Comparison of ENCODE assay signal across 21 mouse cellular contexts in genomic region chr7:111589506-111590125, GRCm38 (mm10).
DNase-seq lines count a peak whose midpoint lies in the region; ATAC-seq and TF ChIP-seq lines count a peak whose summit lies in the region.
"Had no signal": no experiment of that assay in that cellular context is flagged by ENCODE, and none has a peak within 500 bp of the region (broad histone marks: within the 10 kb centered on the region; RNA-seq: fewer than 3 reads in every experiment).

No protein-coding gene starts in this region.

- no peaks in the 10 kb centered on the region for H3K4me1 ChIP-seq in liver, embryonic 14.5 days (replicated peaks; ENCODE audit: control insufficient read depth in 2 of 2, insufficient read depth in 2 of 2, low read length in 1 of 2)
- H3K4me1 ChIP-seq in liver, embryonic 11.5 days (replicated peaks; ENCODE audit: control insufficient read depth, insufficient read depth, low read length): no peaks in the 10 kb centered on the region
- H3K4me1 ChIP-seq: embryonic facial prominence, embryonic 15.5 days; liver, embryonic 12.5 days; megakaryocyte, embryonic 14.5 days had no signal

- H3K9ac ChIP-seq in liver, embryonic 14.5 days (replicated peaks): no peak overlapping the region
- H3K9ac ChIP-seq in liver, embryonic 11.5 days (ENCODE audit: low read depth, low read length): no peak overlapping the region
- H3K9ac ChIP-seq: embryonic facial prominence, embryonic 15.5 days; heart, embryonic 12.5 days; hindbrain, embryonic 13.5 days; liver, embryonic 12.5 days; neural tube, embryonic 15.5 days had no signal

- no peak overlapping the region for H3K4me3 ChIP-seq in gastrocnemius, adult 2 months
- no peak overlapping the region for H3K4me3 ChIP-seq in liver, embryonic 14.5 days (ENCODE audit: insufficient read depth in 1 of 2, low read depth in 2 of 2, low read length in 2 of 2)
- H3K4me3 ChIP-seq in liver, embryonic 11.5 days (ENCODE audit: low read depth, low read length): no peak overlapping the region
- H3K4me3 ChIP-seq: embryonic facial prominence, embryonic 15.5 days; heart, embryonic 12.5 days; hindbrain, embryonic 13.5 days; liver, embryonic 12.5 days; megakaryocyte, embryonic 14.5 days; neural tube, embryonic 15.5 days had no signal

- ATAC-seq in liver, embryonic 14.5 days (ENCODE audit: insufficient read depth): no peak
- ATAC-seq in liver, embryonic 11.5 days (replicated peaks; ENCODE audit: low FRiP score): no peak
- ATAC-seq: forebrain, embryonic 16.5 days; liver, embryonic 12.5 days; Patski had no signal

- H3K9me3 ChIP-seq in liver, embryonic 14.5 days (ENCODE audit: control insufficient read depth, low read length): no peaks in the 10 kb centered on the region
- no peaks in the 10 kb centered on the region for H3K9me3 ChIP-seq in liver, embryonic 11.5 days (ENCODE audit: control insufficient read depth, low read length)
- H3K9me3 ChIP-seq: embryonic facial prominence, embryonic 15.5 days; heart, embryonic 12.5 days; hindbrain, embryonic 13.5 days; liver, embryonic 12.5 days; megakaryocyte, embryonic 14.5 days; neural tube, embryonic 15.5 days had no signal

- no peak for DNase-seq in gastrocnemius, adult 2 months
- DNase-seq in gastrocnemius, postnatal 36 days: no peak
- no peak for DNase-seq in liver, embryonic 14.5 days (ENCODE audit: low read depth in 3 of 3, low spot score in 3 of 3)
- DNase-seq in liver, embryonic 11.5 days (ENCODE audit: low spot score): no peak
- DNase-seq in urinary bladder, postnatal 14 days (ENCODE audit: low spot score): peak; percentile 10
- no peak for DNase-seq in urinary bladder, postnatal 10 days (ENCODE audit: low spot score)
- DNase-seq in MN1 (ENCODE audit: low spot score): no peak
- DNase-seq: adrenal gland, adult 8-10 months; heart, postnatal 14 days; kidney, adult 11 months; kidney, postnatal 25 days; midbrain, embryonic 14.5 days; thymus, postnatal 14 days had no signal

- peak; percentile 13; the same call in 1 of the 2 replicates for TF ChIP-seq CTCF in gastrocnemius, adult 2 months (IDR thresholded peaks at IDR 0.05)
- peak; percentile 17; the same call in 1 of the 2 replicates for TF ChIP-seq CTCF in liver, embryonic 14.5 days (IDR thresholded peaks at IDR 0.05; ENCODE audit: low read depth)

- intact Hi-C loops in gastrocnemius, adult 2 months (cut with DNase I): no loop called here
- intact Hi-C loops in gastrocnemius, postnatal 36 days (cut with DNase I): no loop called here

- no peaks in the 10 kb centered on the region for H3K36me3 ChIP-seq in liver, embryonic 14.5 days (replicated peaks; ENCODE audit: control insufficient read depth, insufficient read depth, low read depth)
- no peaks in the 10 kb centered on the region for H3K36me3 ChIP-seq in liver, embryonic 11.5 days (ENCODE audit: control insufficient read depth, insufficient read depth, low read length)
- H3K36me3 ChIP-seq: embryonic facial prominence, embryonic 15.5 days; heart, embryonic 12.5 days; hindbrain, embryonic 13.5 days; liver, embryonic 12.5 days; neural tube, embryonic 15.5 days had no signal

- H3K27me3 ChIP-seq in liver, embryonic 14.5 days (ENCODE audit: control insufficient read depth, insufficient read depth, low read length): no peaks in the 10 kb centered on the region
- H3K27me3 ChIP-seq in liver, embryonic 11.5 days (replicated peaks; ENCODE audit: control insufficient read depth, insufficient read depth, low read length): 0 out of 2 replicates have a peak, but pooled peaks cover under 1% of the 10 kb centered on the region
- H3K27me3 ChIP-seq: embryonic facial prominence, embryonic 15.5 days; heart, embryonic 12.5 days; hindbrain, embryonic 13.5 days; liver, embryonic 12.5 days; neural tube, embryonic 15.5 days; Patski had no signal

- TF ChIP-seq EP300 in liver, embryonic 14.5 days (IDR thresholded peaks at IDR 0.05; ENCODE audit: low read depth): no peak

- no peak overlapping the region for H3K27ac ChIP-seq in gastrocnemius, adult 2 months
- no peak overlapping the region for H3K27ac ChIP-seq in liver, embryonic 14.5 days
- no peak overlapping the region for H3K27ac ChIP-seq in liver, embryonic 11.5 days (ENCODE audit: low read depth, low read length)
- H3K27ac ChIP-seq: embryonic facial prominence, embryonic 15.5 days; hindbrain, embryonic 13.5 days; liver, embryonic 12.5 days; neural tube, embryonic 15.5 days had no signal

- WGBS in liver, embryonic 14.5 days (ENCODE audit: insufficient replicate concordance): 42% methylated on average over 5 of the region's 5 CpGs
- WGBS in liver, embryonic 11.5 days: 69% methylated on average over 5 of the region's 5 CpGs

- no peak overlapping the region for H3K4me2 ChIP-seq in liver, embryonic 14.5 days (ENCODE audit: low read depth)
- no peak overlapping the region for H3K4me2 ChIP-seq in liver, embryonic 11.5 days
- H3K4me2 ChIP-seq: embryonic facial prominence, embryonic 15.5 days; heart, embryonic 12.5 days; hindbrain, embryonic 13.5 days; liver, embryonic 12.5 days; neural tube, embryonic 15.5 days had no signal
